In the genomic region with DNA sequence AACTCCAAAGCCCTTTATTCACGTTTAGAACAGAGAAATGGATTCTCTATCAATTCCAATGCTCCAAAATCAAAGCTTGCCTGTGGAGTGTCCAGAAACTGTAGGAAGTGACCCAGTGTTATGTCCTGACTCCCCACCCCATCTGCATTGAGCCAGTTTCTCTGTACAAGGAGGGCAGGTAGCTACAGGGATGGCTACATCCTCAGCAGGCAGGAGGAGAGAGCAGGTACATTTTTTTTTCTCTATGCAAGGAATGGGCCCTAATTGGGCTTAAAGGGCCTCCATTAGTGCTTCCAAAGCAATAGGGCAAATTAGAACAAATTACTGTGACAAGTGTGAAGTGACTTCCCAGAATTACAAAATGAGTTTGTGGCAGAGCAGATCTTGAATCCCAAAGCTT, we compare ENCODE assay signal across 18 mouse cellular contexts. TPM values are rescaled to one million over a fixed set of nuclear protein-coding genes. Genes with fewer than 3 reads are reported as not detected.
A peak's percentile ranks its signal among the peaks of the same experiment; 100 is the strongest.
DNase-seq lines count a peak whose midpoint lies in the region; ATAC-seq and TF ChIP-seq lines count a peak whose summit lies in the region.
"Had no signal": no experiment of that assay in that cellular context is flagged by ENCODE, and none has a peak within 500 bp of the region (broad histone marks: within the 10 kb centered on the region; RNA-seq: fewer than 3 reads in every experiment).

No protein-coding gene starts in this region.

- H3K36me3 ChIP-seq in forebrain, embryonic 11.5 days (ENCODE audit: control insufficient read depth, insufficient read depth, low read length): no peaks in the 10 kb centered on the region
- no peaks in the 10 kb centered on the region for H3K36me3 ChIP-seq in forebrain, embryonic 10.5 days (replicated peaks)
- no peaks in the 10 kb centered on the region for H3K36me3 ChIP-seq in lung, embryonic 14.5 days (ENCODE audit: insufficient read depth)
- H3K36me3 ChIP-seq in midbrain, embryonic 15.5 days (replicated peaks): no peaks in the 10 kb centered on the region
- H3K36me3 ChIP-seq: embryonic facial prominence, embryonic 13.5 days; liver, embryonic 13.5 days; lung, embryonic 15.5 days had no signal

- ATAC-seq in forebrain, embryonic 11.5 days (replicated peaks; ENCODE audit: low FRiP score): peak; percentile 27; the same call in 1 of the 2 replicates
- ATAC-seq in lung, embryonic 14.5 days (ENCODE audit: insufficient read depth): peak; percentile 35; the same call in 1 of the 2 replicates
- peak; percentile 46; the same call in 1 of the 2 replicates for ATAC-seq in midbrain, embryonic 15.5 days (replicated peaks)

- H3K9ac ChIP-seq in forebrain, embryonic 11.5 days (ENCODE audit: low read length): no peak overlapping the region
- no peak overlapping the region for H3K9ac ChIP-seq in lung, embryonic 14.5 days
- H3K9ac ChIP-seq in midbrain, embryonic 15.5 days: no peak overlapping the region
- H3K9ac ChIP-seq: embryonic facial prominence, embryonic 13.5 days; liver, embryonic 13.5 days; lung, embryonic 15.5 days had no signal

- no peak overlapping the region for H3K27ac ChIP-seq in forebrain, embryonic 11.5 days (ENCODE audit: low read depth, low read length)
- no peak overlapping the region for H3K27ac ChIP-seq in forebrain, embryonic 10.5 days
- H3K27ac ChIP-seq in lung, embryonic 14.5 days (ENCODE audit: low read depth): no peak overlapping the region
- H3K27ac ChIP-seq in midbrain, embryonic 15.5 days: no peak overlapping the region
- H3K27ac ChIP-seq: embryonic facial prominence, embryonic 13.5 days; left cerebral cortex, adult 2 months; liver, embryonic 13.5 days; lung, embryonic 15.5 days had no signal

- TF ChIP-seq POLR2A in lung, adult 2 months (IDR thresholded peaks at IDR 0.05; ENCODE audit: borderline replicate concordance, extremely low read depth, low read depth, low read length): no peak

- no peak overlapping the region for H3K4me3 ChIP-seq in forebrain, embryonic 11.5 days (ENCODE audit: low read depth, low read length)
- H3K4me3 ChIP-seq in forebrain, embryonic 10.5 days: no peak overlapping the region
- no peak overlapping the region for H3K4me3 ChIP-seq in lung, embryonic 14.5 days (ENCODE audit: low read depth, low read length)
- H3K4me3 ChIP-seq in lung, adult 2 months (replicated peaks; ENCODE audit: extremely low read depth, low read depth, low read length): no peak overlapping the region
- H3K4me3 ChIP-seq in midbrain, embryonic 15.5 days: no peak overlapping the region
- H3K4me3 ChIP-seq: embryonic facial prominence, embryonic 13.5 days; erythroblast, embryonic 14.5 days; left cerebral cortex, adult 2 months; liver, embryonic 13.5 days; lung, embryonic 15.5 days; megakaryocyte, embryonic 14.5 days had no signal

- no peaks in the 10 kb centered on the region for H3K4me1 ChIP-seq in forebrain, embryonic 11.5 days (replicated peaks; ENCODE audit: control insufficient read depth, insufficient read depth, low read length)
- no peaks in the 10 kb centered on the region for H3K4me1 ChIP-seq in forebrain, embryonic 10.5 days
- no peaks in the 10 kb centered on the region for H3K4me1 ChIP-seq in lung, embryonic 14.5 days (ENCODE audit: insufficient read depth)
- no peaks in the 10 kb centered on the region for H3K4me1 ChIP-seq in lung, adult 2 months (ENCODE audit: control insufficient read depth, insufficient read depth, low read length)
- H3K4me1 ChIP-seq in midbrain, embryonic 15.5 days: 0 out of 2 replicates have a peak, but pooled peaks cover 2% of the 10 kb centered on the region
- H3K4me1 ChIP-seq: embryonic facial prominence, embryonic 13.5 days; liver, embryonic 13.5 days; lung, embryonic 15.5 days had no signal

- H3K4me2 ChIP-seq in forebrain, embryonic 11.5 days (ENCODE audit: low read depth, low read length, severe bottlenecking): no peak overlapping the region
- no peak overlapping the region for H3K4me2 ChIP-seq in lung, embryonic 14.5 days
- H3K4me2 ChIP-seq in midbrain, embryonic 15.5 days: no peak overlapping the region
- H3K4me2 ChIP-seq: embryonic facial prominence, embryonic 13.5 days; heart, embryonic 11.5 days; liver, embryonic 13.5 days; lung, embryonic 15.5 days had no signal

- TF ChIP-seq CTCF in lung, embryonic 14.5 days (IDR thresholded peaks at IDR 0.05; ENCODE audit: low read depth): no peak
- TF ChIP-seq CTCF in lung, adult 2 months (IDR thresholded peaks at IDR 0.05; ENCODE audit: insufficient read depth, low read length): no peak

- H3K9me3 ChIP-seq in forebrain, embryonic 11.5 days (ENCODE audit: control insufficient read depth, low read length): no peaks in the 10 kb centered on the region
- H3K9me3 ChIP-seq in forebrain, embryonic 10.5 days: no peaks in the 10 kb centered on the region
- H3K9me3 ChIP-seq in lung, embryonic 14.5 days (ENCODE audit: low read depth, low read length): no peaks in the 10 kb centered on the region
- no peaks in the 10 kb centered on the region for H3K9me3 ChIP-seq in midbrain, embryonic 15.5 days
- H3K9me3 ChIP-seq: embryonic facial prominence, embryonic 13.5 days; liver, embryonic 13.5 days; lung, embryonic 15.5 days; megakaryocyte, embryonic 14.5 days had no signal

- WGBS in forebrain, embryonic 11.5 days: 14% methylated on average over 1 of the region's 1 CpGs
- WGBS in forebrain, embryonic 10.5 days: 9% methylated on average over 1 of the region's 1 CpGs
- WGBS in lung, embryonic 14.5 days: 4% methylated on average over 1 of the region's 1 CpGs
- 0% methylated on average over 1 of the region's 1 CpGs for WGBS in lung, adult 2 months
- 8% methylated on average over 1 of the region's 1 CpGs for WGBS in midbrain, embryonic 15.5 days

- DNase-seq in forebrain, embryonic 11.5 days (ENCODE audit: low spot score): no peak
- no peak for DNase-seq in forebrain, embryonic 10.5 days (ENCODE audit: extremely low spot score, low spot score)
- no peak for DNase-seq in lung, embryonic 14.5 days
- DNase-seq in lung, adult 2 months: no peak
- DNase-seq in 3T3-L1 (ENCODE audit: low read depth, low spot score): peak; percentile 2
- no peak for DNase-seq in kidney, adult 18-20 months
- no peak for DNase-seq in layer of hippocampus, postnatal 14 days (ENCODE audit: low spot score in 2 of 2)
- DNase-seq: liver, embryonic 13.5 days had no signal

- no peaks in the 10 kb centered on the region; the same call in 1 of the 2 replicates for H3K27me3 ChIP-seq in forebrain, embryonic 11.5 days (ENCODE audit: control insufficient read depth, insufficient read depth, low read length)
- peaks cover 26% of the 10 kb centered on the region for H3K27me3 ChIP-seq in forebrain, embryonic 10.5 days (ENCODE audit: poor library complexity, severe bottlenecking)
- no peaks in the 10 kb centered on the region for H3K27me3 ChIP-seq in lung, embryonic 14.5 days (ENCODE audit: insufficient read depth, low read length)
- H3K27me3 ChIP-seq in midbrain, embryonic 15.5 days (replicated peaks): no peaks in the 10 kb centered on the region
- H3K27me3 ChIP-seq: liver, embryonic 13.5 days had no signal

RNA-seq across cellular contexts. Expression of gene Gpr50, which starts 15.0 kb away (rescaled TPM):
- 5.2 and 6.2 TPM in 2 replicates for polyA plus RNA-seq in forebrain, embryonic 11.5 days (2014; fragmentation: Nextera tagmentation; extraction: Ambion mirVana)
- 5.3 and 10.4 TPM in 2 replicates for polyA plus RNA-seq in forebrain, embryonic 10.5 days (2016; fragmentation: Nextera tagmentation; extraction: Ambion mirVana)
- 0.42 and 1.0 TPM in 2 replicates for polyA plus RNA-seq in lung, embryonic 14.5 days (2014; fragmentation: Nextera tagmentation; extraction: Ambion mirVana)
- polyA plus RNA-seq in lung, adult 2 months (2012; rRNA removed): 0.05 TPM in 1 of 2 replicates, not detected in the other
- polyA plus RNA-seq in midbrain, embryonic 15.5 days (2015; fragmentation: Nextera tagmentation; extraction: Ambion mirVana): 2.6 and 3.5 TPM in 2 replicates
- under 1 TPM in 1 of 2 experiments, not detected in 1; 0.32 TPM for total RNA-seq in layer of hippocampus, postnatal 14 days (2021)
- total RNA-seq: gastrocnemius, adult 8-10 months; hematopoietic stem cell, adult 5-6 weeks had no signal
- polyA plus RNA-seq: erythroblast, embryonic 14.5 days; heart, postnatal 0 days had no signal
